Mouse (Mus musculus): Measurements from ENCODE around the gene Ooep. TPM values are rescaled to one million over a fixed set of nuclear protein-coding genes. Genes with fewer than 3 reads are reported as not detected.

Ooep gene
- 6.3 and 6.5 TPM in 2 replicates for polyA plus RNA-seq (2015; fragmentation: Nextera tagmentation; extraction: Ambion mirVana)

DNA sequence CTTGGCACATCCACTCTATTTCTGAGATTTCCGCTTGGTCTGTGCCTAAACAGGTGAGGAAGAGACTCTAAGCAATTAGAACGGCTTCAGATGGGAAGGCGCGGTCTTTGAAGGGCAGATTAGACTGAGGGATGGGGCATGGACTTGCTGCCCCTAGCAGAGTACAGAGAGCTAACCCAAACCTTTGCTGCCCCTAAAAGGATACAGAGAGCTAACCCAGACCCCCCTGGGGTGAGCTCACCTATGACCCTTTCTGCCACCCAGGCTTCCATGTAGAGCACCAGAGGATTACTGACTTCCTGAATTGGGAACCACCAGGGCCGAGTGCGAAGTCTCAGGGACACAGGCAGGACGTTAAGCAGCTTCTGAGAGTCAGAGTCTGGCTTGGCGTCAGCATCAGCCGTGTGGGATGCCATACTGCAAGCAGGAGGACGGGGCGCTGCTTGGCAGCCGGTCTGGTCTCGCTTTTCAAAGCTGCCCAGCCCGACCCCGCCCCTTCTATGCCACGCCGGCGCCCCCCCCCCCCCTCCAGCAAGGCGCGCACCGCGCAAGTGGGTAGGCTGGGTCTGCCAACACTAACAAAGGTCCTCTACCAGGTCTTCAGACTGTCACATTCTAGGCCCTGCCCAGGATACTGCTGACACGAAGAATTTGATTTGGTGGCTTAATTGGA, at the start of gene Ooep:
Gene Ooep, minus strand, starts transcription at position 613 of the 673 bp plus-strand sequence.
- no peaks in the 10 kb centered on the region for H3K27me3 ChIP-seq (replicated peaks)
- H3K4me2 ChIP-seq: peak within 1 kb of the TSS; percentile 77
- H3K9ac ChIP-seq: peak within 1 kb of the TSS; percentile 31
- H3K36me3 ChIP-seq (replicated peaks): no peaks in the 10 kb centered on the region
- no peaks in the 10 kb centered on the region for H3K9me3 ChIP-seq
- peaks cover 10% of the 10 kb centered on the region for H3K4me1 ChIP-seq
- H3K4me3 ChIP-seq: peak within 1 kb of the TSS; percentile 41
- ATAC-seq (replicated peaks): peak; percentile 95
- 4% methylated on average over 22 of the region's 23 CpGs for WGBS
- H3K27ac ChIP-seq: peak within 1 kb of the TSS; percentile 74

- ATAC-seq (replicated peaks): no peak
Measured at GRCm38 (mm10) chr9:78428185-78428584, 49.7 kb upstream of the Ooep start.

GRCm38 (mm10) chr9:78427362-78427781, 48.8 kb upstream of the Ooep start:
- peak; percentile 42; the same call in 1 of the 2 replicates for ATAC-seq (replicated peaks)
- WGBS: 29% methylated on average over 26 of the region's 27 CpGs
- H3K9ac ChIP-seq: no peak overlapping the region

More at GRCm38 (mm10) chr9:78428185-78428584, 49.7 kb upstream of the Ooep start:
- H3K36me3 ChIP-seq (replicated peaks): no peaks in the 10 kb centered on the region
- H3K27me3 ChIP-seq (replicated peaks): no peaks in the 10 kb centered on the region
- no peak overlapping the region for H3K4me2 ChIP-seq
- H3K9me3 ChIP-seq: no peaks in the 10 kb centered on the region
- H3K4me3 ChIP-seq: no peak overlapping the region
- WGBS: 85% methylated on average over 6 of the region's 6 CpGs
- no peak overlapping the region for H3K9ac ChIP-seq
- no peaks in the 10 kb centered on the region for H3K4me1 ChIP-seq
- no peak overlapping the region for H3K27ac ChIP-seq

GRCm38 (mm10) chr9:78401596-78401995, 23.1 kb upstream of the Ooep start:
- H3K4me3 ChIP-seq: no peak overlapping the region

More at GRCm38 (mm10) chr9:78427362-78427781, 48.8 kb upstream of the Ooep start:
- Histone ChIP-seq H3K4me1 (no peaks in the 10 kb centered on the region), H3K4me2 (peak overlapping the region; percentile 60), H3K27ac (no peak overlapping the region), H3K4me3 (peak overlapping the region; percentile 35), H3K9me3 (no peaks in the 10 kb centered on the region), H3K36me3 (replicated peaks) (no peaks in the 10 kb centered on the region), H3K27me3 (replicated peaks) (no peaks in the 10 kb centered on the region)

DNA sequence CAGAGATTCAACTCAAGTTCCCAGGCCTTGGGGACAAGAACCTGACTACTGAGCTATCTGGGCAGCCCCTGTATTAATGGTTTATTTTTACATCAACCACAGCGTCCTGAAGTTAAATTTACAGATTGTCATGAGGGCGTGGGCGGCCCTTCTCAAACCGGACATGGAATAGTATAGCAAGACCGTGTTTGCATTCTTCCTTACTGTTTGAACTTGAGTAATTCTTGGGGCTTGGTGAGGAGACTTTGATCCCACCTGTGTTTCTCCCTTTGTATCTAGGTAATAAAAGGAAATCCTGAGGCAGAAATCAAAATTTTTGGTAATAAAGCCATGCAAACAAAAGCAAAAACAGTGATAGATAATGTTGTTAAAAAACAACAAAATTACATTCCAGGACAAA, 22.0 kb upstream of the Ooep start:
- Histone ChIP-seq H3K4me2 (no peak overlapping the region), H3K4me3 (no peak overlapping the region), H3K36me3 (replicated peaks) (no peaks in the 10 kb centered on the region), H3K27me3 (replicated peaks) (peaks cover 29% of the 10 kb centered on the region), H3K4me1 (peaks cover 6% of the 10 kb centered on the region), H3K27ac (no peak overlapping the region), H3K9ac (no peak overlapping the region), H3K9me3 (no peaks in the 10 kb centered on the region)
- no peak for ATAC-seq (replicated peaks)
- WGBS: 87% methylated on average over 5 of the region's 5 CpGs

More at GRCm38 (mm10) chr9:78401596-78401995, 23.1 kb upstream of the Ooep start:
- Histone ChIP-seq H3K4me1 (no peaks in the 10 kb centered on the region), H3K9me3 (no peaks in the 10 kb centered on the region), H3K27ac (no peak overlapping the region), H3K27me3 (replicated peaks) (peaks cover 19% of the 10 kb centered on the region), H3K4me2 (no peak overlapping the region), H3K9ac (no peak overlapping the region), H3K36me3 (replicated peaks) (no peaks in the 10 kb centered on the region)
- no peak for ATAC-seq (replicated peaks)
- WGBS: 93% methylated on average over 7 of the region's 7 CpGs

DNA sequence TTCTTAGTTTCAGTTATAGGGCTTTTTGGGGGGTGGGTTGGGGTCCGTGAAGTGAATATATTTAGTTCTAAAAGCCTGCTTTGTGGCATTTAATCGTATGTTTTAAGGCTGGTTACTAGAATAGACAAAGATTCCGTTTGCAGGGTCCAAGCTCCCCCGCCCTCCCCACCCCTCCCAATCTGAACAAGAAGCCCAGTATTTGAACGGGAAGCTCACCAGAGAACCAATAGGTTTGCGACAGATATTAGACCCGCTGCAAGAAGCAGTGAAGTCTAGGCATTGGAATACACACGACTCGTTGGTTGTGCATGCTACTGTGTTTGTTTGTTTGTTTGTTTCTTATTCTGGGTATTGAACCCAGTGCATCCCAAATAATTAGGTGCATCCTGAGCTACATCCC, 18.0 kb upstream of the Ooep start:
- Histone ChIP-seq H3K4me2 (no peak overlapping the region; the same call in 1 of the 2 replicates), H3K36me3 (replicated peaks) (no peaks in the 10 kb centered on the region), H3K4me1 (peaks cover 8% of the 10 kb centered on the region), H3K9ac (no peak overlapping the region), H3K27me3 (replicated peaks) (peaks cover 57% of the 10 kb centered on the region), H3K9me3 (no peaks in the 10 kb centered on the region), H3K27ac (no peak overlapping the region), H3K4me3 (peak overlapping the region; percentile 52; the same call in 1 of the 2 replicates)
- WGBS: 67% methylated on average over 9 of the region's 9 CpGs
- ATAC-seq (replicated peaks): no peak

DNA sequence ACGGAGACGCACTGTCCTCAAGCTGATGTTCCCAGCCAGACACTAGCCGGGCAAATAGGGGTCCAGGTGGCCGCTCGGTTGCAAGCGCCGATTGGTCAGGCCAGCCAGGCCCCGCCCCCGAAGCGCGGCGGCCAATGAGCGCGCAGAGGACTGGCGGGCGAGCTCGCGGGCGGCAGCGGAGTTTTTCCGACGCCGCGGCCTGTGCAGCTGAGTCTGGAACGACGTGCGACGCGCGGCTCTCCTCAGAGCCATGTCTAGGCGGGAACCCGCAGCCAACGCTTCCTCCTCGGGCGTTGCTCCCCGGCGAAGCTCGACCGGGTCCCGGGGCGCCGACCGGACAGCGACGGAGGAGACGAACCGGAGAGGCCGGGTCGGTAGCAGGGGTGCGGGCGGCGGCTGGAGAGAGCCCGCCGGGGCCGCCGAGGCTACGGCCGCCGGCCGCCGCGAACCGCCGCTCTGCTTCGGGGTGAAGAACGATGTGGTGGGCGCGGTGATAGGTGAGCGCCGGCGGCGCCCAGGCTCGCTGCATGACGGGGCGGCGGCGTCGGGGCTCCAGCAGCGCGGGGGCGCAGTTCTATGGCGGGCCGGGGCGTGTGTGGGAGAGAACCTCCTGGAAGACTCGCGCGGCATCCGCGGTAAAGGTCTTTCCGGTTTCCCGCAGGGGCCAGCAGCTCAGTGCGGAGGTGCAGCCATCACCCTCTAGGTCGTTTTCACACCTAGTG, 17.3 kb upstream of the Ooep start, which contains the start of gene Ddx43:
Gene Ddx43, plus strand, starts transcription at position 148 of the 722 bp plus-strand sequence.
- Histone ChIP-seq H3K4me3 (peak within 1 kb of the TSS; percentile 52), H3K36me3 (replicated peaks) (no peaks in the 10 kb centered on the region), H3K4me2 (peak within 1 kb of the TSS; percentile 79), H3K4me1 (peaks cover 8% of the 10 kb centered on the region), H3K9me3 (no peaks in the 10 kb centered on the region), H3K27me3 (replicated peaks) (peaks cover 57% of the 10 kb centered on the region), H3K27ac (no peak within 1 kb of the TSS), H3K9ac (no peak within 1 kb of the TSS)
- peak; percentile 99 for ATAC-seq (replicated peaks)
- 4% methylated on average over 93 of the region's 93 CpGs for WGBS

- Histone ChIP-seq H3K36me3 (replicated peaks) (no peaks in the 10 kb centered on the region), H3K4me2 (peak overlapping the region; percentile 79), H3K27ac (no peak overlapping the region), H3K9ac (no peak overlapping the region), H3K27me3 (replicated peaks) (peaks cover 57% of the 10 kb centered on the region), H3K4me1 (peaks cover 8% of the 10 kb centered on the region), H3K4me3 (peak overlapping the region; percentile 52), H3K9me3 (no peaks in the 10 kb centered on the region)
- no peak; the same call in 1 of the 2 replicates for ATAC-seq (replicated peaks)
- 36% methylated on average over 11 of the region's 11 CpGs for WGBS
Measured at GRCm38 (mm10) chr9:78395244-78395629, 16.7 kb upstream of the Ooep start.

DNA sequence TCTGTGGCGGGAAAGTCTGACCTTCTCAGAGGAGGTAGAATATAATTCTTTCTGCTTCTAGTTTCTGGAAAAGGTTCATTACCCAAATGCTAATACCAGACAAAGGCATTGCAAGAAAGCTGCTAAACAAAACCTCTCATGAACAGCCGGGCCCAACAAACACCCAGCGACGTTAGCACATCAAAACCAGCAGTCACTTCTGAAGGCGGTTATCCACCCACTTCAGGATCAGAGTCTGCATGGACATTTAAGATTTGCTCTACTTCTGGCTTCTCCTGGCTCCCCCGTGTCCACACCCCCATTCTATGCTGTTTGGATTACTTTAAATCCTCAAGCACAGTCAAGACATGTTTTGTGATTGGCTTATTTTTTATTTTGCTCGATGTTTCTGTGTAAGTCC, 16.1 kb upstream of the Ooep start:
- Histone ChIP-seq H3K9me3 (no peaks in the 10 kb centered on the region), H3K27me3 (replicated peaks) (peaks cover 57% of the 10 kb centered on the region), H3K36me3 (replicated peaks) (no peaks in the 10 kb centered on the region), H3K9ac (no peak overlapping the region), H3K27ac (no peak overlapping the region), H3K4me2 (no peak overlapping the region), H3K4me3 (no peak overlapping the region), H3K4me1 (peaks cover 8% of the 10 kb centered on the region)
- WGBS: 67% methylated on average over 7 of the region's 7 CpGs
- ATAC-seq (replicated peaks): no peak

DNA sequence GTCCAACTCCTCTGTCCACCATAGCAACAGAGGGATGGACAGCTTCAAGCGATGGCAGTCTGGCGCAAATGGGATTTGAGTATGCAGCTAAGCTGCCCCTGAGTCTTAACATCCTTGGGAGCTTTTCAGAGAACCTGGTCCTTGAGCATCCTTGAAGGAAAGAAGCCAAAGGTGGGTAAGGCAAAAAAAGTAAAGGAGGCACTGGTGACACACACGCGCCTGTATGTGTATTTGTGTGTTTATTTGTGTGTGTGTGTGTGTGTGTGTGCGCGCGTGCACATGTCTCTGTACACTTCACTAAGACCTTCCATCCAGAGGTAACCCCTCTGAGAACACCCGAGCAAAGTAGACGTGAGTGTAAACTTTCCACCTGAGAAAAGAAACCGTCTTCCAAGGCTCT, 15.2 kb upstream of the Ooep start:
- Histone ChIP-seq H3K36me3 (replicated peaks) (no peaks in the 10 kb centered on the region), H3K4me1 (peaks cover 8% of the 10 kb centered on the region), H3K4me3 (no peak overlapping the region), H3K27ac (no peak overlapping the region), H3K27me3 (replicated peaks) (peaks cover 53% of the 10 kb centered on the region), H3K9me3 (no peaks in the 10 kb centered on the region), H3K4me2 (no peak overlapping the region), H3K9ac (no peak overlapping the region)
- 85% methylated on average over 10 of the region's 10 CpGs for WGBS
- ATAC-seq (replicated peaks): no peak

- no peaks in the 10 kb centered on the region for H3K4me1 ChIP-seq
- no peaks in the 10 kb centered on the region for H3K36me3 ChIP-seq (replicated peaks)
- ATAC-seq (replicated peaks): no peak
- no peak overlapping the region for H3K4me3 ChIP-seq
- H3K9me3 ChIP-seq: no peaks in the 10 kb centered on the region
- H3K27me3 ChIP-seq (replicated peaks): peaks cover 22% of the 10 kb centered on the region
- H3K4me2 ChIP-seq: no peak overlapping the region
- no peak overlapping the region for H3K27ac ChIP-seq
- 68% methylated on average over 5 of the region's 5 CpGs for WGBS
- no peak overlapping the region for H3K9ac ChIP-seq
Measured at GRCm38 (mm10) chr9:78389981-78390380, 11.5 kb upstream of the Ooep start.

- H3K27me3 ChIP-seq (replicated peaks): no peaks in the 10 kb centered on the region
- H3K4me2 ChIP-seq: no peak overlapping the region
- no peaks in the 10 kb centered on the region for H3K36me3 ChIP-seq (replicated peaks)
- no peak overlapping the region for H3K4me3 ChIP-seq
- H3K9ac ChIP-seq: no peak overlapping the region
- H3K9me3 ChIP-seq: no peaks in the 10 kb centered on the region
- no peak overlapping the region for H3K27ac ChIP-seq
- ATAC-seq (replicated peaks): no peak
- WGBS: 86% methylated on average over 7 of the region's 7 CpGs
- no peaks in the 10 kb centered on the region for H3K4me1 ChIP-seq
Measured at GRCm38 (mm10) chr9:78386947-78387346, 8.4 kb upstream of the Ooep start.

Data from midbrain, embryonic 15.5 days (tissue).